Mouse (Mus musculus): ENCODE measurements at regions not wholly inside any gene's neighbourhood (a gene's known extent, or its start where the extent isn't known, plus 50 kb on each side); places are given as distances from the start of the nearest gene placed in this dataset.

GRCm38 (mm10) chr17:44336842-44337241, 148.5 kb downstream of the Clic5 start:
- H3K27me3 ChIP-seq, result no peaks in the 10 kb centered on the region
- H3K27ac ChIP-seq, result no peak overlapping the region
- no peak for ATAC-seq (replicated peaks; ENCODE audit: low FRiP score)
- H3K4me2 ChIP-seq, result no peak overlapping the region
- 53% methylated on average over 6 of the region's 6 CpGs for WGBS
- H3K4me1 ChIP-seq, result no peaks in the 10 kb centered on the region
- H3K9me3 ChIP-seq (replicated peaks), result no peaks in the 10 kb centered on the region
- no peak overlapping the region for H3K9ac ChIP-seq
- no peak overlapping the region for H3K4me3 ChIP-seq (replicated peaks)
- H3K36me3 ChIP-seq, result no peaks in the 10 kb centered on the region

GRCm38 (mm10) chr17:44337253-44337652, 148.9 kb downstream of the Clic5 start:
- H3K27ac ChIP-seq, result no peak overlapping the region
- no peaks in the 10 kb centered on the region for H3K36me3 ChIP-seq
- no peak overlapping the region for H3K4me3 ChIP-seq (replicated peaks)
- H3K27me3 ChIP-seq, result no peaks in the 10 kb centered on the region
- H3K9ac ChIP-seq, result no peak overlapping the region
- no peaks in the 10 kb centered on the region for H3K4me1 ChIP-seq
- H3K9me3 ChIP-seq (replicated peaks), result no peaks in the 10 kb centered on the region
- no peak for ATAC-seq (replicated peaks; ENCODE audit: low FRiP score)
- 90% methylated on average over 5 of the region's 5 CpGs for WGBS
- H3K4me2 ChIP-seq, result no peak overlapping the region

GRCm38 (mm10) chr17:44344542-44344941, 156.2 kb downstream of the Clic5 start:
- ATAC-seq (replicated peaks; ENCODE audit: low FRiP score), result no peak
- WGBS, result 98% methylated on average over 2 of the region's 2 CpGs
- H3K27ac ChIP-seq, result no peak overlapping the region
- H3K4me2 ChIP-seq, result no peak overlapping the region
- H3K27me3 ChIP-seq, result peaks cover 13% of the 10 kb centered on the region; the same call in 1 of the 2 replicates
- no peaks in the 10 kb centered on the region for H3K4me1 ChIP-seq
- H3K4me3 ChIP-seq (replicated peaks), result no peak overlapping the region
- no peak overlapping the region for H3K9ac ChIP-seq
- no peaks in the 10 kb centered on the region for H3K36me3 ChIP-seq
- no peaks in the 10 kb centered on the region for H3K9me3 ChIP-seq (replicated peaks)

GRCm38 (mm10) chr17:44345374-44345773, 157.0 kb downstream of the Clic5 start:
- H3K27me3 ChIP-seq, result peaks cover 15% of the 10 kb centered on the region; the same call in 1 of the 2 replicates
- no peak overlapping the region for H3K4me2 ChIP-seq
- H3K27ac ChIP-seq, result no peak overlapping the region
- H3K9ac ChIP-seq, result no peak overlapping the region
- H3K4me1 ChIP-seq, result 0 out of 2 replicates have a peak, but pooled peaks cover 4% of the 10 kb centered on the region
- H3K36me3 ChIP-seq, result no peaks in the 10 kb centered on the region
- ATAC-seq (replicated peaks; ENCODE audit: low FRiP score), result no peak
- WGBS, result 90% methylated on average over 2 of the region's 2 CpGs
- no peak overlapping the region for H3K4me3 ChIP-seq (replicated peaks)
- no peaks in the 10 kb centered on the region for H3K9me3 ChIP-seq (replicated peaks)

GRCm38 (mm10) chr17:44350201-44350948, 162.0 kb downstream of the Clic5 start:
- WGBS, result 36% methylated on average over 20 of the region's 20 CpGs
- Histone ChIP-seq H3K27me3 (peaks cover 15% of the 10 kb centered on the region; the same call in 1 of the 2 replicates), H3K4me2 (peak overlapping the region; percentile 50), H3K4me3 (replicated peaks) (peak overlapping the region; percentile 14; the same call in 1 of the 2 replicates), H3K27ac (no peak overlapping the region), H3K36me3 (no peaks in the 10 kb centered on the region), H3K4me1 (peaks cover 21% of the 10 kb centered on the region), H3K9me3 (replicated peaks) (no peaks in the 10 kb centered on the region), H3K9ac (no peak overlapping the region)
- ATAC-seq (replicated peaks; ENCODE audit: low FRiP score), result peak; percentile 80

GRCm38 (mm10) chr17:44350949-44351244, 162.5 kb downstream of the Clic5 start:
- Histone ChIP-seq H3K36me3 (no peaks in the 10 kb centered on the region), H3K27ac (no peak overlapping the region), H3K9me3 (replicated peaks) (no peaks in the 10 kb centered on the region), H3K27me3 (peaks cover 15% of the 10 kb centered on the region; the same call in 1 of the 2 replicates), H3K4me2 (no peak overlapping the region), H3K4me1 (peaks cover 21% of the 10 kb centered on the region), H3K4me3 (replicated peaks) (no peak overlapping the region), H3K9ac (no peak overlapping the region)
- 86% methylated on average over 4 of the region's 4 CpGs for WGBS
- ATAC-seq (replicated peaks; ENCODE audit: low FRiP score), result 0 out of 2 replicates have a peak, but pooled peaks have one; percentile 26

GRCm38 (mm10) chr17:44351499-44352117, 163.2 kb downstream of the Clic5 start:
- peaks cover 15% of the 10 kb centered on the region; the same call in 1 of the 2 replicates for H3K27me3 ChIP-seq
- H3K4me1 ChIP-seq, result peaks cover 21% of the 10 kb centered on the region
- H3K27ac ChIP-seq, result no peak overlapping the region
- peak; percentile 71 for ATAC-seq (replicated peaks; ENCODE audit: low FRiP score)
- H3K36me3 ChIP-seq, result no peaks in the 10 kb centered on the region
- no peaks in the 10 kb centered on the region for H3K9me3 ChIP-seq (replicated peaks)
- 34% methylated on average over 13 of the region's 13 CpGs for WGBS
- H3K4me3 ChIP-seq (replicated peaks), result no peak overlapping the region
- no peak overlapping the region for H3K4me2 ChIP-seq
- no peak overlapping the region for H3K9ac ChIP-seq

GRCm38 (mm10) chr17:44352142-44352541, 163.8 kb downstream of the Clic5 start:
- H3K27me3 ChIP-seq, result peaks cover 15% of the 10 kb centered on the region; the same call in 1 of the 2 replicates
- ATAC-seq (replicated peaks; ENCODE audit: low FRiP score), result no peak
- no peaks in the 10 kb centered on the region for H3K36me3 ChIP-seq
- WGBS, result 70% methylated on average over 13 of the region's 13 CpGs
- H3K9ac ChIP-seq, result no peak overlapping the region
- no peaks in the 10 kb centered on the region for H3K9me3 ChIP-seq (replicated peaks)
- peaks cover 21% of the 10 kb centered on the region for H3K4me1 ChIP-seq
- H3K27ac ChIP-seq, result no peak overlapping the region
- H3K4me3 ChIP-seq (replicated peaks), result no peak overlapping the region
- no peak overlapping the region for H3K4me2 ChIP-seq

- Histone ChIP-seq H3K27ac (no peak overlapping the region), H3K36me3 (no peaks in the 10 kb centered on the region), H3K4me1 (peaks cover 23% of the 10 kb centered on the region), H3K9ac (no peak overlapping the region), H3K27me3 (peaks cover 5% of the 10 kb centered on the region; the same call in 1 of the 2 replicates), H3K4me2 (no peak overlapping the region), H3K4me3 (replicated peaks) (no peak overlapping the region), H3K9me3 (replicated peaks) (no peaks in the 10 kb centered on the region)
- WGBS, result 86% methylated on average over 4 of the region's 4 CpGs
- ATAC-seq (replicated peaks; ENCODE audit: low FRiP score), result no peak
Observed at GRCm38 (mm10) chr17:44363111-44363510, 174.7 kb downstream of the Clic5 start.

- Histone ChIP-seq H3K4me3 (replicated peaks) (no peak overlapping the region), H3K4me2 (no peak overlapping the region), H3K9me3 (replicated peaks) (no peaks in the 10 kb centered on the region), H3K9ac (no peak overlapping the region), H3K4me1 (peaks cover 23% of the 10 kb centered on the region), H3K36me3 (no peaks in the 10 kb centered on the region), H3K27me3 (peaks cover 5% of the 10 kb centered on the region; the same call in 1 of the 2 replicates), H3K27ac (no peak overlapping the region)
- WGBS, result 91% methylated on average over 6 of the region's 6 CpGs
- no peak for ATAC-seq (replicated peaks; ENCODE audit: low FRiP score)
Observed at GRCm38 (mm10) chr17:44364494-44364893, 176.1 kb downstream of the Clic5 start.

GRCm38 (mm10) chr17:44366438-44366837, 178.1 kb downstream of the Clic5 start:
- Histone ChIP-seq H3K36me3 (no peaks in the 10 kb centered on the region), H3K27me3 (peaks cover 5% of the 10 kb centered on the region; the same call in 1 of the 2 replicates), H3K4me1 (peaks cover 24% of the 10 kb centered on the region), H3K9me3 (replicated peaks) (no peaks in the 10 kb centered on the region), H3K9ac (no peak overlapping the region), H3K4me2 (peak overlapping the region; percentile 15; the same call in 1 of the 2 replicates), H3K4me3 (replicated peaks) (no peak overlapping the region), H3K27ac (0 out of 2 replicates have a peak overlapping the region, but pooled peaks have one; percentile 27)
- WGBS, result 17% methylated on average over 8 of the region's 8 CpGs
- ATAC-seq (replicated peaks; ENCODE audit: low FRiP score), result peak; percentile 56

- no peaks in the 10 kb centered on the region for H3K9me3 ChIP-seq (replicated peaks)
- no peak overlapping the region for H3K4me3 ChIP-seq (replicated peaks)
- H3K4me2 ChIP-seq, result no peak overlapping the region
- WGBS, result 16% methylated on average over 5 of the region's 5 CpGs
- H3K9ac ChIP-seq, result no peak overlapping the region
- peak; percentile 49; the same call in 1 of the 2 replicates for ATAC-seq (replicated peaks; ENCODE audit: low FRiP score)
- no peak overlapping the region for H3K27ac ChIP-seq
- H3K4me1 ChIP-seq, result peaks cover 27% of the 10 kb centered on the region
- H3K27me3 ChIP-seq, result 0 out of 2 replicates have a peak, but pooled peaks cover 2% of the 10 kb centered on the region
- H3K36me3 ChIP-seq, result no peaks in the 10 kb centered on the region
Observed at GRCm38 (mm10) chr17:44367561-44367960, 179.2 kb downstream of the Clic5 start.

Measured in kidney, embryonic 15.5 days (tissue).